Mouse (Mus musculus) heart, embryonic 14.5 days (tissue): ENCODE results near the gene Lcmt1. TPM values are rescaled to one million over a fixed set of nuclear protein-coding genes. Genes with fewer than 3 reads are reported as not detected.

Experiments
- ATAC-seq: fragments of 200-750 bp; cut with Nextera tagmentation; 2 replicates; pipeline ENCODE4 v1.8.0; 2017; ENCODE audit warnings: low read depth, moderate TSS enrichment; ENCODE audit not compliant: insufficient number of reproducible peaks, insufficient read depth, low FRiP score
- H3K27ac ChIP-seq, 2 experiments: fragments of 200-500 bp in 1 of 2; fragments of 300-500 bp in 1 of 2; sonication (generic) in 1 of 2; replicated peaks in 1 of 2; 2 replicates each; pipeline ENCODE4 v1.5.1; 2012 to 2014; ENCODE audit warnings: low read depth in 2 of 2, low read length in 2 of 2, control low read depth in 1 of 2, mild to moderate bottlenecking in 1 of 2, mixed read lengths in 1 of 2; ENCODE audit not compliant: control insufficient read depth in 1 of 2, insufficient read depth in 1 of 2
- H3K27me3 ChIP-seq: fragments of 300-500 bp; sonication (generic); 2 replicates; pipeline ENCODE4 v1.6.1; 2014; ENCODE audit warnings: mild to moderate bottlenecking, low read length, control low read depth; ENCODE audit not compliant: control insufficient read depth, insufficient read depth
- H3K36me3 ChIP-seq: fragments of 300-500 bp; sonication (generic); 2 replicates; pipeline ENCODE4 v1.6.1; 2014; ENCODE audit warnings: mild to moderate bottlenecking, control low read depth, low read length, mixed read lengths; ENCODE audit not compliant: control insufficient read depth, insufficient read depth
- H3K4me1 ChIP-seq, 2 experiments: fragments of 200-500 bp in 1 of 2; fragments of 300-500 bp in 1 of 2; sonication (generic) in 1 of 2; 2 replicates each; pipeline ENCODE4 v1.6.1; 2012 to 2014; ENCODE audit warnings: low read length in 2 of 2, control low read depth in 1 of 2, mixed read lengths in 1 of 2; ENCODE audit not compliant: control insufficient read depth in 2 of 2, insufficient read depth in 2 of 2
- H3K4me2 ChIP-seq: fragments of 300-500 bp; sonication (generic); 2 replicates; pipeline ENCODE4 v1.6.1; 2014; ENCODE audit warnings: mild to moderate bottlenecking, low read length
- H3K4me3 ChIP-seq, 2 experiments: fragments of 200-500 bp in 1 of 2; fragments of 300-500 bp in 1 of 2; sonication (generic) in 1 of 2; 2 replicates each; pipeline ENCODE4 v1.5.1; 2012 to 2014; ENCODE audit warnings: low read length in 2 of 2, mild to moderate bottlenecking in 2 of 2, control low read depth in 1 of 2, low read depth in 1 of 2, moderate library complexity in 1 of 2; ENCODE audit not compliant: control insufficient read depth in 1 of 2, insufficient read depth in 1 of 2
- H3K9ac ChIP-seq: fragments of 300-500 bp; sonication (generic); 2 replicates; pipeline ENCODE4 v1.6.1; 2014; ENCODE audit warnings: mild to moderate bottlenecking, low read length
- H3K9me3 ChIP-seq: fragments of 300-500 bp; sonication (generic); 2 replicates; pipeline ENCODE4 v1.6.1; 2016; ENCODE audit warnings: low read length, control low read depth; ENCODE audit not compliant: control insufficient read depth
- WGBS: fragments of 180-500 bp; shearing (Covaris S2); extraction: QIAGEN DNeasy Blood & Tissue Kit; methylation state at CpG from one replicate; pipeline ENCODE4 v1.1.7; 2014; 5-methylcytosine and 5-hydroxymethylcytosine counted together
- polyA plus RNA-seq: library from polyadenylated mRNA; unstranded; fragments of >200 nt; fragmentation: Nextera tagmentation; extraction: Ambion mirVana; gene quantifications from 2 replicates; pipeline ENCODE4 v1.2.1, GENCODE M21; 2014

Gene Lcmt1
- polyA plus RNA-seq, 1 experiment from 2014 or later = 39.6 TPM

GRCm38 (mm10) chr7:123404198-123404597, 34.6 kb downstream of the Lcmt1 start:
- 73% methylated on average over 6 of the region's 6 CpGs for WGBS
- Histone ChIP-seq H3K27ac (peak overlapping the region in 1 of 2 experiments; percentile 19; a peak in 1 of 4 replicates), H3K36me3 (peaks cover 37% of the 10 kb centered on the region), H3K4me2 (no peak overlapping the region), H3K27me3 (no peaks in the 10 kb centered on the region), H3K9ac (no peak overlapping the region; the same call in 1 of the 2 replicates), H3K4me1 (peaks cover 8 to 36% of the 10 kb centered on the region in 2 experiments), H3K9me3 (no peaks in the 10 kb centered on the region), H3K4me3 (no peak overlapping the region)
- no peak for ATAC-seq

GRCm38 (mm10) chr7:123405619-123406018, 36.0 kb downstream of the Lcmt1 start:
- WGBS = 9% methylated on average over 3 of the region's 3 CpGs
- Histone ChIP-seq H3K36me3 (peaks cover 34% of the 10 kb centered on the region), H3K4me3 (no peak overlapping the region), H3K4me1 (peaks cover 8 to 36% of the 10 kb centered on the region in 2 experiments), H3K27me3 (no peaks in the 10 kb centered on the region), H3K9me3 (no peaks in the 10 kb centered on the region), H3K4me2 (peak overlapping the region; percentile 13; the same call in 1 of the 2 replicates), H3K27ac (peak overlapping the region; percentile 65 to 76), H3K9ac (no peak overlapping the region)
- no peak; the same call in 1 of the 2 replicates for ATAC-seq

- WGBS = 91% methylated on average over 4 of the region's 4 CpGs
- H3K27ac ChIP-seq = no peak overlapping the region
- H3K36me3 ChIP-seq = peaks cover 25% of the 10 kb centered on the region
- ATAC-seq = no peak
- H3K9me3 ChIP-seq = no peaks in the 10 kb centered on the region
- no peak overlapping the region for H3K4me3 ChIP-seq
- no peak overlapping the region for H3K9ac ChIP-seq
- H3K27me3 ChIP-seq = no peaks in the 10 kb centered on the region
- H3K4me1 ChIP-seq = peaks cover 8 to 36% of the 10 kb centered on the region in 2 experiments
- H3K4me2 ChIP-seq = no peak overlapping the region
Observed at GRCm38 (mm10) chr7:123406988-123407387, 37.4 kb downstream of the Lcmt1 start.

- Histone ChIP-seq H3K4me1 (peaks cover 3 to 18% of the 10 kb centered on the region in 2 experiments; a peak in 3 of 4 replicates), H3K9ac (no peak overlapping the region), H3K27me3 (no peaks in the 10 kb centered on the region), H3K4me3 (no peak overlapping the region), H3K36me3 (peaks cover 5% of the 10 kb centered on the region; the same call in 1 of the 2 replicates), H3K9me3 (no peaks in the 10 kb centered on the region), H3K27ac (no peak overlapping the region), H3K4me2 (no peak overlapping the region)
- 93% methylated on average over 7 of the region's 7 CpGs for WGBS
- ATAC-seq = no peak
Observed at GRCm38 (mm10) chr7:123410502-123410901, 40.9 kb downstream of the Lcmt1 start.

- ATAC-seq = no peak
- WGBS = 15% methylated on average over 1 of the region's 1 CpGs
- H3K9ac ChIP-seq = no peak overlapping the region
Observed at GRCm38 (mm10) chr7:123411109-123411508, 41.5 kb downstream of the Lcmt1 start.

GRCm38 (mm10) chr7:123412143-123412542, 42.6 kb downstream of the Lcmt1 start:
- no peak overlapping the region for H3K4me2 ChIP-seq
- H3K9ac ChIP-seq = no peak overlapping the region
- no peaks in the 10 kb centered on the region for H3K9me3 ChIP-seq
- peaks cover 0 to 10% of the 10 kb centered on the region in 2 experiments; a peak in 2 of 4 replicates for H3K4me1 ChIP-seq
- H3K36me3 ChIP-seq = no peaks in the 10 kb centered on the region; the same call in 1 of the 2 replicates
- H3K27ac ChIP-seq = no peak overlapping the region
- no peaks in the 10 kb centered on the region for H3K27me3 ChIP-seq
- no peak for ATAC-seq
- WGBS = 88% methylated on average over 3 of the region's 3 CpGs
- H3K4me3 ChIP-seq = no peak overlapping the region

More at GRCm38 (mm10) chr7:123411109-123411508, 41.5 kb downstream of the Lcmt1 start:
- peaks cover 4% of the 10 kb centered on the region; the same call in 1 of the 2 replicates for H3K36me3 ChIP-seq
- no peaks in the 10 kb centered on the region for H3K9me3 ChIP-seq
- peaks cover 0 to 12% of the 10 kb centered on the region in 2 experiments; a peak in 2 of 4 replicates for H3K4me1 ChIP-seq
- no peaks in the 10 kb centered on the region for H3K27me3 ChIP-seq
- no peak overlapping the region for H3K27ac ChIP-seq
- no peak overlapping the region for H3K4me3 ChIP-seq
- no peak overlapping the region for H3K4me2 ChIP-seq

GRCm38 (mm10) chr7:123416803-123417202, 47.2 kb downstream of the Lcmt1 start:
- Histone ChIP-seq H3K9ac (no peak overlapping the region), H3K36me3 (peaks cover 23% of the 10 kb centered on the region), H3K4me2 (no peak overlapping the region), H3K27ac (no peak overlapping the region), H3K4me1 (no peaks in the 10 kb centered on the region), H3K9me3 (no peaks in the 10 kb centered on the region), H3K27me3 (no peaks in the 10 kb centered on the region), H3K4me3 (no peak overlapping the region)
- ATAC-seq = no peak
- WGBS = 62% methylated on average over 4 of the region's 4 CpGs

GRCm38 (mm10) chr7:123417661-123418060, 48.1 kb downstream of the Lcmt1 start:
- Histone ChIP-seq H3K9me3 (no peaks in the 10 kb centered on the region), H3K4me3 (no peak overlapping the region)

More at GRCm38 (mm10) chr7:123417661-123418060, 48.1 kb downstream of the Lcmt1 start:
- H3K27ac ChIP-seq = no peak overlapping the region
- no peak overlapping the region for H3K4me2 ChIP-seq
- no peaks in the 10 kb centered on the region for H3K4me1 ChIP-seq
- no peak overlapping the region for H3K9ac ChIP-seq
- H3K27me3 ChIP-seq = no peaks in the 10 kb centered on the region
- no peak for ATAC-seq
- WGBS = 84% methylated on average over 3 of the region's 3 CpGs
- H3K36me3 ChIP-seq = peaks cover 32% of the 10 kb centered on the region
